Mouse (Mus musculus) embryonic facial prominence, embryonic 10.5 days (tissue): ENCODE data around the gene Ptgfrn. TPM values are rescaled to one million over a fixed set of nuclear protein-coding genes. Genes with fewer than 3 reads are reported as not detected.

ENCODE experiments used
- DNase-seq: peaks from one replicate; pipeline ENCODE4 v3.0.0-alpha.2; 2017; ENCODE audit warnings: low spot score
- H3K27ac ChIP-seq: fragments of 300-500 bp; sonication (generic); replicated peaks from 2 replicates; pipeline ENCODE4 v1.5.1; 2016; ENCODE audit warnings: mild to moderate bottlenecking
- H3K27me3 ChIP-seq: fragments of 300-500 bp; sonication (generic); replicated peaks from 2 replicates; pipeline ENCODE4 v1.6.1; 2016; ENCODE audit warnings: low read depth, mild to moderate bottlenecking; ENCODE audit not compliant: poor library complexity, severe bottlenecking
- H3K36me3 ChIP-seq: fragments of 300-500 bp; sonication (generic); replicated peaks from 2 replicates; pipeline ENCODE4 v1.6.1; 2016; ENCODE audit warnings: mild to moderate bottlenecking, moderate library complexity
- H3K4me1 ChIP-seq: fragments of 300-500 bp; sonication (generic); 2 replicates; pipeline ENCODE4 v1.6.1; 2016
- H3K4me3 ChIP-seq: fragments of 300-500 bp; sonication (generic); 2 replicates; pipeline ENCODE4 v1.5.1; 2016; ENCODE audit warnings: mild to moderate bottlenecking, moderate library complexity
- H3K9me3 ChIP-seq: fragments of 300-500 bp; sonication (generic); 2 replicates; pipeline ENCODE4 v1.6.1; 2016; ENCODE audit warnings: mild to moderate bottlenecking
- WGBS: fragments of 180-500 bp; shearing (Covaris S2); methylation state at CpG from one replicate; pipeline ENCODE4 v1.1.7; 2016; 5-methylcytosine and 5-hydroxymethylcytosine counted together
- polyA plus RNA-seq: library from polyadenylated mRNA; unstranded; fragments of >200 nt; fragmentation: Nextera tagmentation; extraction: Ambion mirVana; gene quantifications from 2 replicates; pipeline ENCODE4 v1.2.1, GENCODE M21; 2016

Gene Ptgfrn
- 3.9 and 4.1 TPM in 2 replicates for polyA plus RNA-seq

- H3K9me3 ChIP-seq, result no peaks in the 10 kb centered on the region
- peak; percentile 91 for DNase-seq
- H3K27me3 ChIP-seq, result peaks cover 13% of the 10 kb centered on the region; the same call in 1 of the 2 replicates
- under 1% methylated on average over 80 of the region's 81 CpGs for WGBS
- H3K4me3 ChIP-seq, result peak within 1 kb of the TSS; percentile 89
- peak within 1 kb of the TSS; percentile 97 for H3K27ac ChIP-seq
- H3K4me1 ChIP-seq, result peaks cover 66% of the 10 kb centered on the region
- H3K36me3 ChIP-seq, result no peaks in the 10 kb centered on the region
These were observed at the start of gene Ptgfrn for GRCm38 (mm10) chr3:101110043-101110837. Ptgfrn (minus strand) TSS chr3:101110278.

- Histone ChIP-seq H3K27ac (no peak overlapping the region), H3K9me3 (no peaks in the 10 kb centered on the region), H3K4me1 (peaks cover 49% of the 10 kb centered on the region), H3K36me3 (no peaks in the 10 kb centered on the region), H3K4me3 (no peak overlapping the region), H3K27me3 (no peaks in the 10 kb centered on the region)
- DNase-seq, result no peak
- WGBS, result 85% methylated on average over 4 of the region's 4 CpGs
These were observed 49.6 kb upstream of the Ptgfrn start for GRCm38 (mm10) chr3:101159701-101160100.

- Histone ChIP-seq H3K4me3 (no peak overlapping the region), H3K9me3 (no peaks in the 10 kb centered on the region), H3K27ac (no peak overlapping the region), H3K27me3 (no peaks in the 10 kb centered on the region), H3K36me3 (no peaks in the 10 kb centered on the region), H3K4me1 (no peaks in the 10 kb centered on the region)
- WGBS, result 89% methylated on average over 1 of the region's 1 CpGs
- DNase-seq, result no peak
These were observed 44.0 kb upstream of the Ptgfrn start for GRCm38 (mm10) chr3:101154067-101154466.

- no peak overlapping the region for H3K27ac ChIP-seq
- 85% methylated on average over 3 of the region's 3 CpGs for WGBS
- no peaks in the 10 kb centered on the region for H3K4me1 ChIP-seq
- H3K9me3 ChIP-seq, result no peaks in the 10 kb centered on the region
- no peak for DNase-seq
- no peaks in the 10 kb centered on the region for H3K27me3 ChIP-seq
- H3K36me3 ChIP-seq, result no peaks in the 10 kb centered on the region
- no peak overlapping the region for H3K4me3 ChIP-seq
These were observed 43.3 kb upstream of the Ptgfrn start for GRCm38 (mm10) chr3:101153341-101153740.

GRCm38 (mm10) chr3:101146126-101146772 lies 36.2 kb upstream of the Ptgfrn start:
- Histone ChIP-seq H3K4me1 (peaks cover 21% of the 10 kb centered on the region), H3K27me3 (0 out of 2 replicates have a peak, but pooled peaks cover 4% of the 10 kb centered on the region), H3K4me3 (no peak overlapping the region), H3K9me3 (peaks cover 4% of the 10 kb centered on the region; the same call in 1 of the 2 replicates), H3K36me3 (no peaks in the 10 kb centered on the region), H3K27ac (no peak overlapping the region)
- no peak for DNase-seq
- WGBS, result 77% methylated on average over 7 of the region's 7 CpGs

GRCm38 (mm10) chr3:101145292-101146046 lies 35.4 kb upstream of the Ptgfrn start:
- DNase-seq, result no peak
- H3K4me3 ChIP-seq, result no peak overlapping the region

GRCm38 (mm10) chr3:101144366-101144948 lies 34.4 kb upstream of the Ptgfrn start:
- H3K27ac ChIP-seq, result peak overlapping the region; percentile 49

More at GRCm38 (mm10) chr3:101145292-101146046, 35.4 kb upstream of the Ptgfrn start:
- H3K4me1 ChIP-seq, result peaks cover 21% of the 10 kb centered on the region
- 0 out of 2 replicates have a peak, but pooled peaks cover 4% of the 10 kb centered on the region for H3K27me3 ChIP-seq
- WGBS, result 58% methylated on average over 10 of the region's 10 CpGs
- H3K9me3 ChIP-seq, result peaks cover 4% of the 10 kb centered on the region; the same call in 1 of the 2 replicates
- H3K36me3 ChIP-seq, result no peaks in the 10 kb centered on the region
- peak overlapping the region; percentile 66 for H3K27ac ChIP-seq

GRCm38 (mm10) chr3:101143465-101143864 lies 33.4 kb upstream of the Ptgfrn start:
- H3K27ac ChIP-seq, result no peak overlapping the region
- 0 out of 2 replicates have a peak, but pooled peaks cover 4% of the 10 kb centered on the region for H3K27me3 ChIP-seq
- H3K4me3 ChIP-seq, result no peak overlapping the region
- 87% methylated on average over 7 of the region's 7 CpGs for WGBS
- peaks cover 21% of the 10 kb centered on the region for H3K4me1 ChIP-seq
- no peaks in the 10 kb centered on the region for H3K36me3 ChIP-seq
- no peak for DNase-seq
- H3K9me3 ChIP-seq, result peaks cover 4% of the 10 kb centered on the region; the same call in 1 of the 2 replicates

More at GRCm38 (mm10) chr3:101144366-101144948, 34.4 kb upstream of the Ptgfrn start:
- Histone ChIP-seq H3K27me3 (0 out of 2 replicates have a peak, but pooled peaks cover 4% of the 10 kb centered on the region), H3K4me3 (no peak overlapping the region), H3K9me3 (peaks cover 4% of the 10 kb centered on the region; the same call in 1 of the 2 replicates), H3K36me3 (no peaks in the 10 kb centered on the region), H3K4me1 (peaks cover 21% of the 10 kb centered on the region)
- DNase-seq, result no peak
- WGBS, result 75% methylated on average over 6 of the region's 6 CpGs

- Histone ChIP-seq H3K4me1 (peaks cover 25% of the 10 kb centered on the region), H3K4me3 (no peak overlapping the region), H3K36me3 (no peaks in the 10 kb centered on the region), H3K27ac (no peak overlapping the region), H3K27me3 (0 out of 2 replicates have a peak, but pooled peaks cover 4% of the 10 kb centered on the region), H3K9me3 (no peaks in the 10 kb centered on the region)
- DNase-seq, result no peak
- 84% methylated on average over 8 of the region's 8 CpGs for WGBS
These were observed 31.8 kb upstream of the Ptgfrn start for GRCm38 (mm10) chr3:101141864-101142263.

GRCm38 (mm10) chr3:101139958-101140357 lies 29.9 kb upstream of the Ptgfrn start:
- DNase-seq, result no peak
- 0 out of 2 replicates have a peak, but pooled peaks cover 4% of the 10 kb centered on the region for H3K27me3 ChIP-seq

GRCm38 (mm10) chr3:101136483-101136882 lies 26.4 kb upstream of the Ptgfrn start:
- H3K27ac ChIP-seq, result peak overlapping the region; percentile 75
- H3K4me1 ChIP-seq, result peaks cover 28% of the 10 kb centered on the region
- H3K27me3 ChIP-seq, result no peaks in the 10 kb centered on the region
- DNase-seq, result peak; percentile 65
- H3K9me3 ChIP-seq, result no peaks in the 10 kb centered on the region
- whole genome bisulfite sequencing, result 24% methylated on average over 11 of the region's 11 CpGs
- H3K36me3 ChIP-seq, result no peaks in the 10 kb centered on the region
- no peak overlapping the region; the same call in 1 of the 2 replicates for H3K4me3 ChIP-seq

More at GRCm38 (mm10) chr3:101139958-101140357, 29.9 kb upstream of the Ptgfrn start:
- WGBS, result 91% methylated on average over 7 of the region's 7 CpGs
- Histone ChIP-seq H3K36me3 (no peaks in the 10 kb centered on the region), H3K4me3 (no peak overlapping the region), H3K9me3 (no peaks in the 10 kb centered on the region), H3K27ac (no peak overlapping the region), H3K4me1 (peaks cover 33% of the 10 kb centered on the region)
